Mouse (Mus musculus): ENCODE data around the gene Sema3b.
"Not testable (repeated sequence)": the region's sequence is repeated elsewhere in the genome, so short reads cannot be mapped to it uniquely, and the experiment has no call there.

Sema3b gene

DNA sequence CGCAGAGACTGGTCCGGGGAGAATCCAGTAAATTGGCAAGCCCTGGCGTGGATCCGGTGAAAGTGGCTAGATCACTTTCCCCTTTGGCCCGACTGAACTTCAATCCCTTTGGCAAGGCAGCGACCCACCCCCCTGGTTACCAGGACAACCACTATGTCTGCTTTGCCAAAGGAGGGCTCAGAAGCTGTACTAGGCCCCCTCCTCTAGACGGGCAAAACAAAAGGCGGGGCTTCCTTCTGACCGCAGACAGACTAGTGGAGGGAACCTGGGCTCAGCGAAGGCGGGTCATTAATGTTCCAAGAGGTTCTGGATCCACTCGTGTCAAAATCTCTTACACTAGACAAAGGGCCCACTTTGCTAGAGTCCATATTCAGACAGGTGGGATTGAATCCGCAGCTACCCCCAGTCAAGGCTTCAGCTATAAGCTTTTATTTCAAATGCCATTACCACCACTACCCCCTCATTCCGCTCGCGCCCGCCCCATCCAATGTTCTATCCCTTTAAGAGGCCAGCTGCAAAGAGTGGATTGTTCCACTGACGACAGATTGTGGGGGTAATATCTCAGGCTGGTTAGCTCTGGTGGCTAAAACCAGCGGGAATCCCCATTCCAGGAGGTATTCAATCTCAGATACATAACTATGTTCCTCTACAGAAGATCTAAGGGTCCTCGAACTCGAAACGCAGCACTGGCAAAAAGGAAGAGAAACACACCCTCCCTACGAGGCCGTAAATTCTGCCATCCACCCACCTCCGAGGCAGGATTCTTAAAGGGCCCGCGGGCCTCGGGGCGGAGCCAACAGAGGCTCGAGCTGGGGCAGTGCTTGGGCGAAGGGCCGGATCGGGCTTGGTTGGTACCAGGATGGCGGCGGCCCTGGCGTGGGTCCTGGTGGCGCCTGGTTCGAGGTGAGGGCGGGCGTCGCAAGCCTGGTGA is 40.4 kb downstream of the Sema3b start:
- peak; percentile 78 for DNase-seq (ENCODE audit: low spot score)

DNA sequence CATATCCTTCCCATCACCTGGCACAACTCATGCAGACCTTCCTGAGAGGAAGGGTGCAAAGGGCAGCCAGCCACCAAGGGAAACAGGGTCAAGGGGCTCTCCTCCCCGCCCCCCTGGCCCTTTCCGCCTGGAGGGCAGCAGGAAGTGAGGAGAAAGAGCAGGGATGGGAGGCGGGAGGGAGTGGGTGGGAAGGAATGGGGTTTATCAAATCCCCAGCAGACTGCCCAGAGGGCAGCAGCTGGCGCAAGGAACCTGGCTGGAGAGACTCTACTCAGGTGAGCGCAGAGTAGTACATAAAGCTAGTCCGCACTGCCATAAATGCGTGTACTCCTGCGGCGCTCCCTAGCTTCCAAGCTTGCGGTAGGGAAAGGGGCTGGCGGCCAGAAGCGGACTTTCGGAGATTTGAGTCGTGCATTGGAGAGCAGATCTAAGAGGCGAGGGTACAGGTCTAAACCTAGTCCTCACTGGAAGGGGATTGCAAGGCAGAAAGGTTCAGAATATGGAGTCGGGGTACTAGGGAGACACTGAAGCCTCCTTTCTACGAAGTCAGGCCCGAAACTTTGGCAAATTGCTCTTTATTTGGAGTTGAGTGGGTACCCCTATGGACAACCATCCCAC is 41.2 kb downstream of the Sema3b start, which contains the start of gene Hyal2:
TSS of gene Hyal2 (plus strand) at position 244 of the 618 bp plus-strand sequence.
- no peak for DNase-seq (ENCODE audit: low spot score)

DNA sequence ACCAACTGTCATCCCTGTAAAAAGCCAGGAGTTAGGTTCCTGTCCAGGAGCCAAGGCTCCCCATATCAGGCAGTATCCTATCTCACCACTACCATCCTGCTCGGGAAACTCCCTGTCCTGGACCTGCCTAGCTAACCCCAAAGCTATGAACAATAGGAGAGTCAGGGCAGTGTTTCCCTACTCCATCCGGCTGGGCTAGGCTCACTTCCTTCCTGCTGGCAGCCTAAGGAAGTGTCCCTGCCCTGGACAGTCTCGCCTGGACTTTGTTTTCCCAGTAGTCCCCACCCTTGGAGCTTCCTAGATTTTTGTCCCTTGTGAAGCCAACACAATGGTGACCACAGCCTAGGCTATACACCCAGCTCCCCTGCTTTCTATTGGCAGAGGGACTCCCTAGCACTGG is 42.2 kb downstream of the Sema3b start:
- no peak for DNase-seq (ENCODE audit: low spot score)

DNA sequence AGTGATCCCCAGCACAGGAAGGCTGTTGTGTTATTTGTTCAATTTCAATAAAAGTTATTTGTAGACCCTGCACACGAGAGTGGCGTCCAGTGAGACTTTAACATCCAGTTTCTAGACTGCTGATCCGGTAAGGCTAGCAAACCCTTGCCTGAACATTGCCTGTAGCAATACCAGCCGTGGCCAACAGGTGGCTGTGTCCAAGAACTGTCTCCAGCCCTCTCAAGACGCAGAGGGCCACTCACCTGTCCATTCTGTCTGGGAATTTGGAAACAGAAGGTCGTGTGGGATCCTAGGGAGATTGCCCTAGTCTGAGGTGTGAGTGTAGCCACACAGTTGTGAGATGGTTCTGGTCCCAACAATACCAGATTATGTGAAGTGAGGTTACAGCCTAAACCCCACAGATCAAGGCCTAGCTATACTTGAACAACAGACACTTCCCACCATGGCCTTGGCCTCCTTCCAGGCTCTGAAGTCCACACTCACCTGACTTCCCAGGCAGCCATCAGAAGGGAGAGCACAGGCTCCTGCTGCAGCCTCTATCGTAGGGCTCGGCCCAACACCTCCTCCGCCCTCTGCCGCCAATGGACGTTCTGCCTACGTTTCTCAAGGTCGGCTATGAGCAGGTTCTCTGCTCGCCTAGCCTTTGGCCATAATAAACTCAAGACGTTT is 42.9 kb downstream of the Sema3b start:
- DNase-seq (ENCODE audit: low spot score): peak; percentile 81

DNA sequence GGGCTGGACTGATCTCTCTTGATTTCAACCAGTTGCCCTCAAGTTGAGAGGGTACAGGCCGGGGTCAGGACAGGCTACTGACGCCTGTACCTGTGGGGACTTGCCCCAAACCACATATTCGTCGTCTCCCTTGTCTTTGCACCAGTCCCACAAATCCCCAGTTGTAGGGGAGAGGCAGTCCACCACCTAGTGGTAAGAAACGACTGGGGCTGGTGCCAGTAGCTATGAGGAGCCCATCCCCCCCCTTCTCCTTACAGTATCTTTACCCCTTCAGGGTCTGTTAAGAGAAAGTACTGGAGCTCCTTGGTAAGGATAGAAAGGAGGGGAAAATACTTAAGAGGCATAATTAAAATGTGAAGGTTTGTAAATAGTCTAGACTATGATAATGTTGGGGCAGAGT is 43.5 kb downstream of the Sema3b start:
- not testable (repeated sequence) for DNase-seq (ENCODE audit: low spot score)

DNA sequence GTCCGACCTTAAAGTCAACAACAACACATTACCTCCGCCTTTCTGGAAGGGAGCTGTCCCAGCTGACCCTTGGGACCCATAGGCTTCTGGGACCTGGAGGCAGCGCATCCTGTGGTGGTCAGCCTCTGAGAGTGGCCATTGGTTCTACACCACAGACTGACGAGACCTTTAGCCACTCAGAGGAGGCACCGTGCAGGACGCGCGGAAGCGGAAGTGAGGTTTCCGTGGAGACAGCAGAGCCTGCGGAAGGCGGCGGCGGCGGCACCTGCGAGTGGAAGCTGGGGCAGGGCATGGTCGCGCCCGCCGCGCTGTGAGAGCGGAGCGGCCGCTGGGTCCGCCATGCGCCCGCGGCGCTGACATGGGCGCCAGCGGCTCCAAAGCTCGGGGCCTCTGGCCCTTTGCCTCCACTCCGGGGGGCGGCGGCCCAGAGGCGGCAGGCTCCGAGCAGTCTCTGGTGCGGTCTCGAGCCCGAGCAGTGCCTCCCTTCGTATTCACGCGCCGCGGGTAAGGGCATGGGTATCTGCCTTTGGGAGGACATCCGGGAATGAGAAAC is 45.9 kb downstream of the Sema3b start, which contains the start of gene Tusc2:
TSS of gene Tusc2 (plus strand) at position 227 of the 553 bp plus-strand sequence.
- DNase-seq (ENCODE audit: low spot score): peak; percentile 89

DNA sequence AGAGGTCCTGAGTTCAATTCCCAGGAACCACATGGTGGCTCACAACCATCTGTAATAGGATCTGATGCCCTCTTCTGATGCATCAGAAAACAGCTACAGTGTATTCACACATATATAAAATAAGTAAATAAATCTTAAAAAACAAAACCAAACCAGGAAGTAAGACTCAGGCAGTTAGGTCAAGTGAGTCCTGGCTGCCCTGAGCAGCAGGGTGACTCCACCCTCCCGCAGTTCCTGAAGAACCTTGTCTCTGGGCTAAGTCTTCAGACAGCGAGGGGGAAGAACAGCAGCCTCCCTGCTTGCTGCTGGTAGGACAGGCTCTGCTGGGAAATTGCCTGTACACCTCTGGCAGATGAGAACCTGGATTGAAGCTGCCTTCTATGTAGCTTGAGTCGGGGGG is 52.7 kb downstream of the Sema3b start:
- no peak for DNase-seq (ENCODE audit: low spot score)

DNA sequence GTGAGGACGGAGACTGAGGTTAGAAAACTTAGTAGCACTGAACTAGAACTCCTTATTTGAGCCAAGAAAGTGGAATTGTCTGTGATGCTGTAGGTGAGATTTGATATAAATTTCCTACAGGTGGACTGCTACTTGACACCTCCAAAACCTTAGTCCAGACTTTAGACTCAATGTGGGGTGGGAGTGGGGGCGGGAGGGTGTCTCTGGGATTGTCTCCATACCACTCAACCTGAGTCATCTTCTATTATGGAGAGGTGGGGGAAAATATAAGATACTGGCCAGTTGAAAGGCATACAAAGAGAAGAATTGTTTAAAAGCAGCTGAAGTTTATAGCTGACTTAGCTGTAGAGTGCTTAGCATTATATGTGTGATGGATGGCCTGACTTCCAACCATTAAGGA is 53.3 kb downstream of the Sema3b start:
- DNase-seq (ENCODE audit: low spot score): no peak

DNA sequence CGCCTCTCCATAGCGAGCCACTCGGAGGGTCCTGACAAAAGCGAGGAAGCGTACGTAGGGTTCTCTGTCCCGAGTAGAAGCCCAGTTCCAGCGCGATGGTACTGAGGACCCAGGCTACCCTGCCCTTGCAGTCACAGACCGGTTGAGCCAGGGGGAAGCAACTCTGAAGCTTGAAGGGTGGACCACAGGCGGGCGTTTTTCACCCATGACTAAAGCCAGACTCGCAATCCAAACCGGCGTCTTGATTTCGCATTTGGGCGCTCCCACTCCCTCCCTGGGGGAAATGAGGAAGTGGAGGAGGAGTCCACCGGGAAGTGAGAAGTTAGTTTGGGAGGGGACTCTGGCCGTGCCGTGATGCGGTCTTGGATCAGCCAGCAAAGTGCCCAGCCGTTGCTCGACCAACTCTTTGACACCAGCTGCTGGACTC is 54.0 kb downstream of the Sema3b start:
- DNase-seq (ENCODE audit: low spot score): no peak

DNA sequence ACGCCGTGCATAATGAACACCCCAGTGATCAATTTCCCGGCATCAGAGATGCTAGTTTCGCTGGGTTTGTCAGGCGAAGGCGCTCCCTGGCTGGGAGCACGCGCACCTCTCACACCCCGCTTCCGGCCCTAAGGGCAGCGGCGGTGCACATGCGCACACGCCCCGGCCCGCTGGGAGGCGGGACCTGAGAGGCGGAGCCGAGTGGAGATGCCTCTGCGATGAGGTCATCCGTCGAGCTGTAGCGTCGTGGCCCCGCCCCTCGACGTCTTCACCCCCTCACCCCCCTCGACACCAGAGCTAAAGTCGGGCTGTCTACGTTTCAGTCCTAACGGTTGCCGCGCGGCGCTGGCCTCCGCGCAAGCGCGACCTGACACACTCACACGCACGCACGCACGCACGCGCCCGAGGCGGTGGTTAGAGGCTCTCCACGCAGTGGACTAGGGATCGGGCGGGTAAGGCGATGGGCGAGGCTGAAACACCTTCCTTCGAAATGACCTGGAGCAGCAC is 54.7 kb downstream of the Sema3b start:
- peak; percentile 81 for DNase-seq (ENCODE audit: low spot score)

DNA sequence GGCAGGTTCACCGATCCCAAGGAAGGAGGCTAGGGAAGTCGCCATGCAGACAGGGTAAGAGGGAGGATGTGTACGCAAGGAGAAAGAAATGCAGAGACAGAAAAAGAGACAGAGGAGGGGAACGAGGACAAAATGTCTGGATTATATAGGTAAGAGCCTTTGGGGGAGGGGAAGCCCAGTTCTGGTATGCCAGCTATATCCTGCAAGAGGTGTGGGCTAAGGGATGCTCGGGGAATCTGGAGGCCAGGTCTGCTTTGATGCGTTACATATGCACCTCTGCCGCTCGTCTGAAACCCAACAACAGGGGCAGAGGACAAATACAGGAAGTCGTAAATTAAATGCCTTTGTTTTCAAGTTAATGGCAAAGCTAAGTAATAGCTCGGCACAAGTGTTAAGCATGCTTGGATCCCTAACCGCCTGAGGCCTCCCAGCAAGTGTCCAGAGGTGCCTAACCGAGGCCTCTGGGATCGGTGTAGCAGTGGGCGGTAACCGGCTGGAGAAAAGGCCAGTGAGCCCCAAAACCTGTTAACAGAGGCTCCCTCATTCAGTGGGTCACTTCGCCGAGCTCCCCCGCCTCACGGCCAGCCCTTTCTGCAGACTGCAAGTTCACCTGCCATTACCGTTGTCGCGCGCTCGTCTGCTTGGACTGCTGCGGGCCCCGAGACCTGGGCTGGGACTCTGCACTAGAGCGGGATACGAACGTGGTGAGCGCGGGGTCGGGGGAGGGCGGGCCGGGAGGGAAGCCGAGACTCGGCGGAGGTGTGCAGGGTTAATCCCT is 55.3 kb downstream of the Sema3b start:
- no peak for DNase-seq (ENCODE audit: low spot score)

DNA sequence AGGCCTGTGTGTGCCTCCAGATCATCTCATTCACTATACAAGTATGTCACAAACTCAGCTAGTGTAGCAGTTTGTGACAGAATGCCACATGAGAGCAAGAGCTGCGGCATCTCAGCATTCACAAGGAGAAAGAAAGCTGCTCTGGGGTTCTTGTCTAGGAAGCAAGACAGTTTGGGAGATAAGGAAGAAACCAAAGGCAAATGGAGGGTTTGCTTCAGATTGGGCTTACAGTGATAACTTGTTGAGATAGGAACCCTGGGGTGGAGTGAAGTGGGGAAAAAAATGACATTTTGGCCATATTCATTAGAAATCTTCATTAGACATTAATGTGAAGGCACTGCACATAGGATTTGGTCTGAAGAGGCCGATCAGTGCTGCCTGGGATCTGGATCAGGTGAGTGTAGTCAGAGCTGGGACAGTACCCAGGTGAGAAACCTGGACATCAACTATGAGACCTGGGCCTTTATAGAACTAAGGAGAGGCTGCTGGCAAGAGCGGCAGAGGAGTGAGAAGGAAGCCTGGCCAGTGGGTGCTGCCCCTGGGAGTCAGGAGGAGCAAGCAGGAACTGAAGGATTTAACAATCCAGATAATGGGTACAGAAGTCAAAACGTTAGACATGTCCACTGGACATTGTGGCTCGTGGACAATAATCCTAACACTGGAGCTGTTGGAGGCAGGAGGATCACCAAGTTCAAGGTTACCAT is 56.2 kb downstream of the Sema3b start:
- DNase-seq (ENCODE audit: low spot score): no peak

DNA sequence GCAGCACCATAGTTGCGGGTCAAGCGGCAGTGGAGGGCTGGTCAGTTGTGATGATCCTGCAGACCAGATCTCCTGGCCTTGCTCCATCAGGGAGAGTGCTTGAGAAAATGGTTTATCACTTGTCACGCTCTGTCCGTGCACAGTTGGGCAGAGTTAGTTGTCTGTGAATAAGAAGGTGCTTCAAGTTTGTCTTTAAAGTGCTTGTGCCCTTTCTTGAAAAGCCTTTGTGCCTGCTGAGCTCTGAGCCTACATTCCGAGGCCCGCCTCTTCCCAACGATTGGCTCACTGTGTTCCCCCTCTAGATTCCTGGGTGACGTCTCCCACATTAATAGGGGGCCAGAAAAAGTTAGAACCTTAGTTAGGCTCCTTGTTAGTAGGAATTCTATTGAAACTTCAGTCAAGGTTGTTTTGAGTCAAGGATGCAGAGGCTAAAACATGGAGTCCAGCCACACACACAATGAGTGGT is 57.1 kb downstream of the Sema3b start:
- DNase-seq (ENCODE audit: low spot score): no peak

DNA sequence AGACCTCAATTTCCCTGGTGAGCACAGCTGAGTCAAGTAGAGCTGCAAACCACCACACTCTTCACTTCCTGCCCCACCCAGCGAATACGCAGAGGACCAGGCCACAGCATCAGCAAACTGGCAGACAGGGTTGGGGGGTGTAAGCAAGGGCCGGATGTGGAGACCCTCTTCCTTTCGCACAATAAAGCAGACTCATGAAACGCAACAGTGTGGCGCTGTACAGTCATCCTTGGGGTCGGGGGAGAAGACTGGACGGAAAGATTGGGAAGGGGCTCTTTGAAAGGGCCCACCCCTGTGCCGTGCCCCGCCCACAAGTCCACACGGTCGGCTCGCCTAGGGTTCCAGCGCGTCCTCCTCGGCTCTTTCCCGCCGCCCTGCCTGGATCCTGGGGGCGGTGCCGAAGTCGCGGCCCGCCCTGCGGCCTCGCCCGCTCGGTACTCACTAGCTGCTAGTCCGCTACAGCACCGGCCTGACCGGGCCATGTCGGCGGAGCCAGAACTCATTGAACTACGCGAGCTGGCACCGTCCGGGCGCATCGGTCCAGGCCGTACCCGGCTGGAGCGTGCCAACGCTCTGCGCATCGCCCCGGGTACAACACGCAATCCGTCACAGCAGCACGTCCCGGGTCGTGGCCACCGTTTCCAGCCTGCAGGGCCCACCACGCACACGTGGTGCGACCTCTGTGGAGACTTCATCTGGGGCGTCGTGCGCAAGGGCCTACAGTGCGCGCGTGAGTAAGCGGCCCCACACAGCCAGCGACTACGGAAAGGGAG is 57.7 kb downstream of the Sema3b start, which contains the start of gene Rassf1:
TSS of gene Rassf1 (plus strand) at position 439 of the 773 bp plus-strand sequence.
- peak; percentile 52 for DNase-seq (ENCODE audit: low spot score)

DNA sequence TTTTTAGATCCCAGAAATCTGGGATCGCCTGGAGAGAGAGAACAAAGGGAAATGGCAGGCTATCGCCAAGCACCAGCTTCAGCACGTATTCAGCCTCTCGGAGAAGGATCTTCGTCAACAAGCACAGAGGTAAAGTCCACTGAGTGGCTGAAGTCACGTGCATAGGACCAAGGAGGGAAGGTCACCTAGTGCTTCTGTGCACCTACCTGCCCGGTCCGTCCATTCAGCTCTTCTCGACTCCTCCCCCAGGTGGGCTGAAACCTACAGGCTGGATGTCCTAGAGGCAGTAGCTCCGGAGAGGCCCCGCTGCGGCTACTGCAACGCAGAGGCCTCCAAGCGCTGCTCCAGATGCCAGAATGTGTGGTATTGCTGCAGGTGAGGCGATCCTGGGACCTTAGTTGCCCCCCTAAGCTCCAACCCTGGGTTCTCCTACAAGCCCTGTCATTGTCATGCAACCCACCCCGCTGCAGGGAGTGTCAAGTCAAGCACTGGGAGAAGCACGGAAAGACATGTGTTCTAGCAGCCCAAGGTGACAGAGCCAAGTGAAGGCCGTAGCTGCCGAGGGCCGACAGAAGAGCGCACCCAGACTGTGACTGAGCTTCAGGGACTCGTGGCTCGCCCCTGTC is 58.4 kb downstream of the Sema3b start:
- no peak for DNase-seq (ENCODE audit: low spot score)

DNA sequence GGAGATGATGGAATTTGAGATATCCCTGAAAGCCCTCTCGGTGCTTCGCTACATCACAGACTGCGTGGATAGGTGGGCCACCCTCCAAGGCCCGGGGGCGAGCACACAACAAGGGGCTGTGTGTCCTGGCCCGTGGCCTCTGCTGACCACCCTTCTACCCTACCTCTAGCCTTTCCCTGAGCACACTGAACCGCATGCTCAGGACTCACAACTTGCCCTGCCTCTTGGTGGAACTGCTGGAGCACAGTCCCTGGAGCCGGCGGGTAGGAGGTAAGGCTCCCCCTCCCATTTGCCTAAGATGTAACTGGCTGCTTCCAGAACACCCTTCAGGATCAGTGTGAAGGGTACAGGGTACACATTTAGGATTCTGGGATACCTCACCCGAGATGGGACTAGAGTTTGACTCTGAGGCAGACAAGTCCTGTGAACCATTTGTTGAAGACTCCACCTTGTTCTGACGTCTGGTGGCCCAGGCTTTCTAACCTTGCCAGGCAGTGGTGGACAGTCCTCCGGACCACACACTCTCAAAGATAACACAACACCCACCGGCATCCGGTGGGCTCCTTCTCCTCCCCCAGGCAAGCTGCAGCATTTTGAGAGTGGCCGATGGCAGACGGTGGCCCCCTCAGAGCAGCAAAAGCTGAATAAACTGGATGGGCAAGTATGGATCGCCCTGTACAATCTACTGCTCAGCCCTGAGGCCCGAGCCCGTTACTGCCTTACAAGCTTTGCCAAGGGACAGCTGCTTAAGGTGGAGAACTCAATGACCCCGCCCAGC is 59.5 kb downstream of the Sema3b start:
- no peak for DNase-seq (ENCODE audit: low spot score)

DNA sequence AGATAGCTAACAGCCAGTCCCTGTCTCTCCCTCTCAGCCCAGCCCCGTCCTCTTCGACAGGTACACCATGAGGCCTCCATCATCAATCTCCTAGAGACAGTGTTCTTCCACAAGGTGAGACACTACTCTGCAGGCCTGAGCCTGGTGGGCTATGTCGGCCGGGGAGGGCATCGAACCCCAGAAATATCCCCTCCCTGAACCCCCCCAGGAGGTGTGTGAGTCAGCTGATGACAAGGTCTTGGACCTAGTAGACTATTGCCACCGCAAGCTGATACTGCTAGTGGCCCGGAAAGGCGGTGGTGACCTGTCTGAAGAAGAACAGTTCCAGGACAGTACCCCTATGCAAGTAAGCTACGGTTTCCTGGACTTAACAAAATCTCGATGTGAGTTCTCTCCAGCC is 60.2 kb downstream of the Sema3b start:
- DNase-seq (ENCODE audit: low spot score): no peak

DNA sequence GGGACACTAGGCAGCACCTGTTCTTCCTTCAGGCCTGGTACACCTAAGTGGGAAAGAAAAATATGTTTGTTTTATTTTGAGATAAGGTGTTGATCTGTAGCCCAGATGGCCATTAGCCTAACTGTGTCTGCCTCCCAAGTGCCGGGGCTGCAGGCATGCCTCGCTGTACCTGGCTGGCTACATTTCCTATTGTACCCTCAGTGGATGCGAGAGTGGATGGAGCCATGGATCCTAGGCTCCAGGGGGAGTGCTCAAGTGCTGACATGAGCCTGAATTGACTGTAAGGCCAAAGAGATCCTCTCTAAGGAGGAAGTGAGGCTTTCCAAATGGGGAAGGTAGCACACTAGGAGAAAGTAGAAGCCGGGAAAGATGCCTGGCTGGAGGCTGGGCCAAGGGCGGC is 61.1 kb downstream of the Sema3b start:
- DNase-seq (ENCODE audit: low spot score): no peak
